Mouse (Mus musculus): ENCODE measurements around the gene Foxr2. TPM values are rescaled to one million over a fixed set of nuclear protein-coding genes. Genes with fewer than 3 reads are reported as not detected.

Foxr2 gene
- total and polyA plus RNA-seq, 3 experiments: not detected

GRCm38 (mm10) chrX:153139734-153140515 is 21.3 kb downstream of the Foxr2 start, which contains the start of gene Rragb:
Gene Rragb, plus strand, starts transcription at chrX:153139981.
- TF ChIP-seq POLR2AphosphoS2 (IDR thresholded peaks at IDR 0.05; ENCODE audit: low read length) (no peak), USF1 (IDR thresholded peaks at IDR 0.05; ENCODE audit: low read depth, low read length) (no peak), CHD2 (IDR thresholded peaks at IDR 0.05; ENCODE audit: low read length) (no peak), ZMIZ1 (IDR thresholded peaks at IDR 0.05; ENCODE audit: low read depth, low read length) (no peak)
- Histone ChIP-seq H3K79me2 (ENCODE audit: control insufficient read depth, insufficient read depth, low read length, poor library complexity) (no peaks in the 10 kb centered on the region), H3K9me3 (replicated peaks; ENCODE audit: insufficient read depth, low read length) (no peaks in the 10 kb centered on the region), H3K27ac (ENCODE audit: control insufficient read depth, low read depth, low read length) (no peak within 1 kb of the TSS), H3K36me3 (ENCODE audit: control insufficient read depth in 1 of 2, insufficient read depth in 2 of 2, low read length in 2 of 2) (no peaks in the 10 kb centered on the region), H3K4me3 (ENCODE audit: control insufficient read depth in 1 of 2, insufficient read depth in 1 of 2, low read depth in 2 of 2, low read length in 2 of 2) (no peak within 1 kb of the TSS), H3K27me3 (ENCODE audit: control insufficient read depth in 1 of 2, insufficient read depth in 2 of 2, low read length in 2 of 2) (no peaks in the 10 kb centered on the region), H3K9ac (ENCODE audit: control insufficient read depth, low read depth, low read length, poor library complexity, severe bottlenecking) (no peak within 1 kb of the TSS), H3K4me1 (ENCODE audit: control insufficient read depth in 1 of 2, insufficient read depth in 2 of 2, low read length in 2 of 2) (no peaks in the 10 kb centered on the region)
- DNase-seq (ENCODE audit: low read depth, low spot score): no peak

DNA sequence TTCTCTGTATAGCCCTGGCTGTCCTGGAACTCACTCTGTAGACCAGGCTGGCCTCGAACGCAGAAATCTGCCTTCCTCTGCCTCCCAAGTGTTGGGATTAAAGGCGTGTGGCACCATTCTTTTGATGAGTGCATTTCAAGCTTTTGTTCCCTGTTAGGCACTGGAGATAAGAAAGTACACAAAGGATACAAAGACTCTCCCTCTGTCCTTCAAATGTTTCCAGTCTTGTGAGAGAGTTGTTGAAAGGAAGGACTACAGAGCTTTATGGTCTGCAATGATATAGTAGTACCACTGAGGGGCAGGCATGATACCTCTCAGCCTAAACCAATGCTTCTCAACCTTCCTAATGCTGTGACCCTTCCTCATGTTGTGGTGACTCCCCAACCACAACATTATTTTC is 24.1 kb downstream of the Foxr2 start:
- H3K79me2 ChIP-seq (ENCODE audit: control insufficient read depth, insufficient read depth, low read length, poor library complexity): no peaks in the 10 kb centered on the region
- H3K9me3 ChIP-seq (replicated peaks; ENCODE audit: insufficient read depth, low read length): no peaks in the 10 kb centered on the region
- H3K4me1 ChIP-seq (ENCODE audit: control insufficient read depth in 1 of 2, insufficient read depth in 2 of 2, low read length in 2 of 2): no peaks in the 10 kb centered on the region
- no peak for DNase-seq (ENCODE audit: low read depth, low spot score)
- H3K27ac ChIP-seq (ENCODE audit: control insufficient read depth, low read depth, low read length): no peak overlapping the region
- H3K9ac ChIP-seq (ENCODE audit: control insufficient read depth, low read depth, low read length, poor library complexity, severe bottlenecking): no peak overlapping the region
- no peak overlapping the region for H3K4me3 ChIP-seq (ENCODE audit: control insufficient read depth in 1 of 2, insufficient read depth in 1 of 2, low read depth in 2 of 2, low read length in 2 of 2)
- no peaks in the 10 kb centered on the region for H3K36me3 ChIP-seq (ENCODE audit: control insufficient read depth in 1 of 2, insufficient read depth in 2 of 2, low read length in 2 of 2)
- no peaks in the 10 kb centered on the region for H3K27me3 ChIP-seq (ENCODE audit: control insufficient read depth in 1 of 2, insufficient read depth in 2 of 2, low read length in 2 of 2)
- no peak for TF ChIP-seq CHD2 (IDR thresholded peaks at IDR 0.05; ENCODE audit: low read length)
- no peak for TF ChIP-seq HCFC1 (IDR thresholded peaks at IDR 0.05; ENCODE audit: low read depth, low read length)
- TF ChIP-seq EP300 (IDR thresholded peaks at IDR 0.05; ENCODE audit: low read depth in 1 of 2, low read length in 2 of 2): no peak
- TF ChIP-seq MEF2A (IDR thresholded peaks at IDR 0.05; ENCODE audit: extremely low read depth, insufficient replicate concordance, low read depth, low read length, poor library complexity, severe bottlenecking): no peak
- no peak for TF ChIP-seq MXI1 (IDR thresholded peaks at IDR 0.05; ENCODE audit: low read depth, low read length)
- TF ChIP-seq MYC (IDR thresholded peaks at IDR 0.05; ENCODE audit: low read depth, low read length): no peak
- no peak for TF ChIP-seq UBTF (IDR thresholded peaks at IDR 0.05; ENCODE audit: borderline replicate concordance, insufficient read depth, low read depth, low read length)
- TF ChIP-seq KAT2A (conservative IDR thresholded peaks at IDR 0.05; ENCODE audit: low read depth, low read length): no peak
- no peak for TF ChIP-seq MAFK (IDR thresholded peaks at IDR 0.05; ENCODE audit: borderline replicate concordance, low read depth, low read length)
- TF ChIP-seq USF1 (IDR thresholded peaks at IDR 0.05; ENCODE audit: low read depth, low read length): no peak

- no peak for DNase-seq (ENCODE audit: low read depth, low spot score)
- Histone ChIP-seq H3K9ac (ENCODE audit: control insufficient read depth, low read depth, low read length, poor library complexity, severe bottlenecking) (no peak overlapping the region), H3K4me3 (ENCODE audit: control insufficient read depth in 1 of 2, insufficient read depth in 1 of 2, low read depth in 2 of 2, low read length in 2 of 2) (no peak overlapping the region), H3K4me1 (ENCODE audit: control insufficient read depth in 1 of 2, insufficient read depth in 2 of 2, low read length in 2 of 2) (no peaks in the 10 kb centered on the region), H3K9me3 (replicated peaks; ENCODE audit: insufficient read depth, low read length) (no peaks in the 10 kb centered on the region), H3K36me3 (ENCODE audit: control insufficient read depth in 1 of 2, insufficient read depth in 2 of 2, low read length in 2 of 2) (no peaks in the 10 kb centered on the region), H3K79me2 (ENCODE audit: control insufficient read depth, insufficient read depth, low read length, poor library complexity) (no peaks in the 10 kb centered on the region), H3K27me3 (ENCODE audit: control insufficient read depth in 1 of 2, insufficient read depth in 2 of 2, low read length in 2 of 2) (no peaks in the 10 kb centered on the region), H3K27ac (ENCODE audit: control insufficient read depth, low read depth, low read length) (no peak overlapping the region)
- TF ChIP-seq UBTF (IDR thresholded peaks at IDR 0.05; ENCODE audit: borderline replicate concordance, insufficient read depth, low read depth, low read length): no peak
- no peak for TF ChIP-seq MEF2A (IDR thresholded peaks at IDR 0.05; ENCODE audit: extremely low read depth, insufficient replicate concordance, low read depth, low read length, poor library complexity, severe bottlenecking)
- no peak for TF ChIP-seq POLR2AphosphoS2 (IDR thresholded peaks at IDR 0.05; ENCODE audit: low read length)
- TF ChIP-seq E2F4 (IDR thresholded peaks at IDR 0.05; ENCODE audit: borderline replicate concordance, low read depth, low read length): no peak
- TF ChIP-seq MYB (IDR thresholded peaks at IDR 0.05; ENCODE audit: low read depth, low read length): no peak
- TF ChIP-seq EP300 (IDR thresholded peaks at IDR 0.05; ENCODE audit: low read depth in 1 of 2, low read length in 2 of 2): no peak
- no peak for TF ChIP-seq CHD2 (IDR thresholded peaks at IDR 0.05; ENCODE audit: low read length)
- no peak for TF ChIP-seq ZKSCAN1 (IDR thresholded peaks at IDR 0.05; ENCODE audit: low read depth, low read length)
- TF ChIP-seq GABPA (IDR thresholded peaks at IDR 0.05; ENCODE audit: low read depth, low read length): no peak
- TF ChIP-seq MAX (IDR thresholded peaks at IDR 0.05; ENCODE audit: low read length): no peak
- TF ChIP-seq ELF1 (IDR thresholded peaks at IDR 0.05; ENCODE audit: low read depth, low read length): no peak
- no peak for TF ChIP-seq SIN3A (IDR thresholded peaks at IDR 0.05; ENCODE audit: low read length)
- no peak for TF ChIP-seq TAL1 (IDR thresholded peaks at IDR 0.05; ENCODE audit: low read length)
- no peak for TF ChIP-seq ETS1 (IDR thresholded peaks at IDR 0.05; ENCODE audit: low read depth, low read length)
Measured at GRCm38 (mm10) chrX:153151766-153152165, 33.2 kb downstream of the Foxr2 start.
